Mouse (Mus musculus) MEL (cell line): ENCODE results near the gene Rdh16f1.
A peak's percentile ranks its signal among the peaks of the same experiment; 100 is the strongest.

Experiments used
- CTCF ChIP-seq, 3 experiments: IDR thresholded peaks in 2 of 3; conservative IDR thresholded peaks in 1 of 3; 2 replicates each; pipeline ENCODE4 v1.5.1; 2011 to 2012; ENCODE audit warnings: low read length in 3 of 3, low read depth in 2 of 3, mild to moderate bottlenecking in 2 of 3, improper control_type of control experiment in 1 of 3, inconsistent platforms in 1 of 3, mixed read lengths in 1 of 3, moderate library complexity in 1 of 3; ENCODE audit not compliant: control insufficient read depth in 1 of 3, insufficient read depth in 1 of 3, poor library complexity in 1 of 3, severe bottlenecking in 1 of 3
- ELF1 ChIP-seq: IDR thresholded peaks from 2 replicates; pipeline ENCODE4 v1.6.1; 2014; ENCODE audit warnings: low read depth, mild to moderate bottlenecking, inconsistent platforms, low read length, improper control_type of control experiment, moderate library complexity
- ETS1 ChIP-seq: IDR thresholded peaks from 2 replicates; pipeline ENCODE4 v1.6.1; 2012; ENCODE audit warnings: low read depth, mild to moderate bottlenecking, inconsistent platforms, low read length, improper control_type of control experiment, moderate library complexity
- GATA1 ChIP-seq: IDR thresholded peaks from 2 replicates; pipeline ENCODE4 v1.6.1; 2011; ENCODE audit warnings: low read depth, low read length, improper control_type of control experiment
- KAT2A ChIP-seq: conservative IDR thresholded peaks from 2 replicates; pipeline ENCODE4 v1.6.1; 2012; ENCODE audit warnings: low read depth, low read length, improper control_type of control experiment, inconsistent platforms
- POLR2A ChIP-seq, 2 experiments: IDR thresholded peaks; 2 replicates each; pipeline ENCODE4 v1.6.1; 2011 to 2012; ENCODE audit warnings: low read length in 2 of 2, mild to moderate bottlenecking in 2 of 2, control low read depth in 1 of 2, improper control_type of control experiment in 1 of 2, low read depth in 1 of 2, moderate library complexity in 1 of 2; ENCODE audit not compliant: control insufficient read depth in 1 of 2, insufficient read depth in 1 of 2, poor library complexity in 1 of 2
- RAD21 ChIP-seq: IDR thresholded peaks from 2 replicates; pipeline ENCODE4 v1.6.1; 2011; ENCODE audit warnings: mild to moderate bottlenecking, low read depth, low read length, improper control_type of control experiment
- RCOR1 ChIP-seq: IDR thresholded peaks from 2 replicates; pipeline ENCODE4 v1.6.1; 2012; ENCODE audit warnings: low read depth, mild to moderate bottlenecking, inconsistent platforms, low read length, improper control_type of control experiment

- TF ChIP-seq CTCF (IDR thresholded peaks at IDR 0.05 in 2 of 3, conservative IDR thresholded peaks at IDR 0.05 in 1 of 3; ENCODE audit: control insufficient read depth in 1 of 3, insufficient read depth in 1 of 3, low read depth in 2 of 3, low read length in 3 of 3, poor library complexity in 1 of 3, severe bottlenecking in 1 of 3) (peak; percentile 29 to 81 (median 32)), GATA1 (no peak), KAT2A (no peak), ELF1 (0 out of 2 replicates have a peak, but pooled peaks have one; percentile 4), RCOR1 (no peak), RAD21 (peak; percentile 80), POLR2A (IDR thresholded peaks at IDR 0.05; ENCODE audit: control insufficient read depth in 1 of 2, insufficient read depth in 1 of 2, low read depth in 1 of 2, low read length in 2 of 2, poor library complexity in 1 of 2) (no peak), ETS1 (no peak)
Measured at GRCm38 (mm10) chr10:127734434-127734833, 25.2 kb upstream of the Rdh16f1 start.
